Mouse (Mus musculus) forebrain, postnatal 0 days (tissue): Measurements from ENCODE around the gene Tbc1d2b. TPM values are rescaled to one million over a fixed set of nuclear protein-coding genes. Genes with fewer than 3 reads are reported as not detected.
A peak's percentile ranks its signal among the peaks of the same experiment; 100 is the strongest.

Source experiments
- ATAC-seq: fragments of 200-750 bp; cut with Nextera tagmentation; 2 replicates; pipeline ENCODE4 v1.8.0; 2017; ENCODE audit warnings: mild to moderate bottlenecking, moderate library complexity
- DNase-seq: peaks from one replicate; pipeline ENCODE4 v3.0.0-alpha.2; 2015
- H3K27ac ChIP-seq: fragments of 300-500 bp; sonication (generic); 2 replicates; pipeline ENCODE4 v1.5.1; 2014; ENCODE audit warnings: low read depth, mild to moderate bottlenecking, antibody characterized with exemption, low read length, moderate library complexity, mixed read lengths
- H3K27me3 ChIP-seq: fragments of 300-500 bp; sonication (generic); 2 replicates; pipeline ENCODE4 v1.6.1; 2014; ENCODE audit warnings: mild to moderate bottlenecking, low read length, mixed read lengths; ENCODE audit not compliant: insufficient read depth
- H3K36me3 ChIP-seq: fragments of 300-500 bp; sonication (generic); 2 replicates; pipeline ENCODE4 v1.6.1; 2014; ENCODE audit warnings: mild to moderate bottlenecking, moderate library complexity; ENCODE audit not compliant: insufficient read depth
- H3K4me1 ChIP-seq: fragments of 300-500 bp; sonication (generic); 2 replicates; pipeline ENCODE4 v1.6.1; 2014; ENCODE audit warnings: antibody characterized with exemption; ENCODE audit not compliant: insufficient read depth
- H3K4me2 ChIP-seq: fragments of 300-500 bp; sonication (generic); 2 replicates; pipeline ENCODE4 v1.6.1; 2014; ENCODE audit warnings: low read depth, mild to moderate bottlenecking, moderate library complexity
- H3K4me3 ChIP-seq: fragments of 300-500 bp; sonication (generic); 2 replicates; pipeline ENCODE4 v1.5.1; 2014; ENCODE audit warnings: low read depth, low read length, mixed read lengths
- H3K9ac ChIP-seq: fragments of 300-500 bp; sonication (generic); 2 replicates; pipeline ENCODE4 v1.6.1; 2014; ENCODE audit warnings: mild to moderate bottlenecking
- H3K9me3 ChIP-seq: fragments of 300-500 bp; sonication (generic); 2 replicates; pipeline ENCODE4 v1.6.1; 2016; ENCODE audit warnings: low read length
- CTCF ChIP-seq: sonication (generic); IDR thresholded peaks from 2 replicates; pipeline ENCODE4 v1.5.1; 2016; ENCODE audit warnings: antibody characterized with exemption, control low read depth, low read depth
- WGBS: fragments of 180-500 bp; shearing (Covaris S2); extraction: QIAGEN DNeasy Blood & Tissue Kit; methylation state at CpG from one replicate; pipeline ENCODE4 v1.1.7; 2014; 5-methylcytosine and 5-hydroxymethylcytosine counted together
- polyA plus RNA-seq: library from polyadenylated mRNA; unstranded; fragments of >200 nt; fragmentation: Nextera tagmentation; extraction: Ambion mirVana; gene quantifications from 2 replicates; pipeline ENCODE4 v1.2.1, GENCODE M21; 2015
- total RNA-seq: library from RNA; depleted of rRNA; stranded (reverse); fragments of >200 nt; gene quantifications from 2 replicates; pipeline ENCODE4 v1.2.3, GENCODE M21; 2014

Tbc1d2b gene
- total and polyA plus RNA-seq, 2 experiments from 2014 or later, result 4.0 to 16.7 TPM

DNA sequence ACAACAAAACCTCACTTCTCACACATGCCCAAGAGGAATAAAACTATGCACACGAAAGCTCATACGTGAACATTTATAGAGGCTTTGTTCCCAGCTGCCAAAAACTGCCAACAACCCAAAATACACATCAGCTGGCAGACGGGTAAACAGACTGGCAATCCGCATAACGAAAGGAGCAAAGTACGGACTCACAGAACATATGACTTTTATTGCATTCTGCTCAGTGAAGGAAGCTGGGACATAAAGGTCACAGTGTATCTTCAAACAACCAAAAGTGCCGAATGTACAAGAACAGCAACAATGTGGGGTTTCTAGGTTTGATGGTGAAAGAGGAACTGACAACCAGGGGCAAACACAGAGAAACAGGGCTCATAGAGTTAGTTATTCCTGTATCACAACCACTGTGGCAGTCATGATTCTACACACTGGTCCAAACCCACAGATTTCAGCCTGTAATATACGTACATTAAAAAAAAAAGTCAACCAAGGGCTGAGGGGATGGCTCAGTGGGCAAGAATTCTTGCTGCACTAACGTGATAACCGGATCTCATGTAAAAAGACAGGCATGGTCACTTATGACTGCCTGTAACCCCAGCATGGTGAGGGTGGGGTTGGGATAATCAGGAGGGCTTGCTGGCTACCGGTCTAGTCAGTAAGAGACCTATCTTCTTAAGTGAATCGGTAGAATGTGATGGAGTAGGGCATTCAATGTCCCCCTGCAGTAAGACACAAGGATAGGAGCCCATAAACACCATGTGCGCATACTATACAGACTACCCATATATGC lies 19.4 kb downstream of the Tbc1d2b start:
- 74% methylated on average over 13 of the region's 13 CpGs for WGBS
- no peaks in the 10 kb centered on the region for H3K4me1 ChIP-seq
- no peak overlapping the region for H3K4me2 ChIP-seq
- H3K27ac ChIP-seq, result no peak overlapping the region
- H3K4me3 ChIP-seq, result no peak overlapping the region
- H3K27me3 ChIP-seq, result no peaks in the 10 kb centered on the region
- H3K9me3 ChIP-seq, result no peaks in the 10 kb centered on the region
- H3K36me3 ChIP-seq, result peaks cover 10% of the 10 kb centered on the region
- ATAC-seq (peak; percentile 67), DNase-seq (peak; percentile 40)
- H3K9ac ChIP-seq, result no peak overlapping the region
- no peak for TF ChIP-seq CTCF

DNA sequence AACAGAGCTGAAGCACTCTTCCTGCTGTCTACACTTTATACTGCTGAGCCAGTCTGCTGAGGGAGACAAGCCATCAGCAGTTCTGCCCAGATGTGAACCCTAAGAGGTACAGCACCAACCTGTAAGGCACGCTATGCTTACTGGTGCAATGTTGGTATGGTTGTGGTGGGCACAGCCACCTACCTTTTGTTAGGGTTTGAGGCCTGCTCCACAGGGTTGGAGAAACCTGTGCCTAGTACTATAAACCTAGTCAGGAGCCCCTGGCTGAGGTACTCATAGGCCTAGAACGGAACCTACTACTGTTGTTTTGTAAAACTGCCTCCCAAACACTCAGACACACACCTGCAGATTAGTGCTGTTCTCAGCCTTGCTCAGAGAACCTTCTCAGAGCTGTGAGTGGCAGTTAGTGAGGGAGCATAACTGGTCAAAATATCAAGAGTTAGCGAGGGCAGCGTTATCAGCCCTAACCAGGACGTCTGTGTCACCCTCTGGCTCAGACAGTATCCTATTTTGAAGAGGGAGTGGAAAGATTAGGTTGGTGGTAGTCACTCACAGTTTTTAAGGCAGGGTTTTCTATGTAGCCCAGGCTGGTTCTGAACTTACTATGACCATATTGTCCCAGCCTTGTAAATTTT lies 20.3 kb downstream of the Tbc1d2b start:
- TF ChIP-seq CTCF, result no peak
- Histone ChIP-seq H3K4me2 (no peak overlapping the region), H3K4me1 (no peaks in the 10 kb centered on the region), H3K36me3 (peaks cover 10% of the 10 kb centered on the region), H3K9me3 (no peaks in the 10 kb centered on the region), H3K27ac (no peak overlapping the region), H3K27me3 (no peaks in the 10 kb centered on the region), H3K4me3 (no peak overlapping the region), H3K9ac (no peak overlapping the region)
- DNase-seq (no peak), ATAC-seq (no peak; the same call in 1 of the 2 replicates)
- 89% methylated on average over 5 of the region's 5 CpGs for WGBS

- Histone ChIP-seq H3K9me3 (no peaks in the 10 kb centered on the region), H3K36me3 (peaks cover 10% of the 10 kb centered on the region), H3K4me2 (no peak overlapping the region), H3K27ac (no peak overlapping the region), H3K9ac (no peak overlapping the region), H3K4me1 (no peaks in the 10 kb centered on the region), H3K27me3 (no peaks in the 10 kb centered on the region), H3K4me3 (no peak overlapping the region)
- TF ChIP-seq CTCF, result no peak
- DNase-seq (no peak), ATAC-seq (no peak)
- WGBS, result 90% methylated on average over 2 of the region's 2 CpGs
Measured at GRCm38 (mm10) chr9:90249036-90249435, 21.6 kb downstream of the Tbc1d2b start.

GRCm38 (mm10) chr9:90248326-90248725 lies 22.3 kb downstream of the Tbc1d2b start:
- Histone ChIP-seq H3K36me3 (peaks cover 10% of the 10 kb centered on the region), H3K4me2 (no peak overlapping the region), H3K4me3 (no peak overlapping the region), H3K9ac (no peak overlapping the region), H3K27me3 (no peaks in the 10 kb centered on the region), H3K9me3 (no peaks in the 10 kb centered on the region), H3K27ac (no peak overlapping the region), H3K4me1 (no peaks in the 10 kb centered on the region)
- 91% methylated on average over 7 of the region's 7 CpGs for WGBS
- TF ChIP-seq CTCF, result no peak
- ATAC-seq (no peak), DNase-seq (no peak)

DNA sequence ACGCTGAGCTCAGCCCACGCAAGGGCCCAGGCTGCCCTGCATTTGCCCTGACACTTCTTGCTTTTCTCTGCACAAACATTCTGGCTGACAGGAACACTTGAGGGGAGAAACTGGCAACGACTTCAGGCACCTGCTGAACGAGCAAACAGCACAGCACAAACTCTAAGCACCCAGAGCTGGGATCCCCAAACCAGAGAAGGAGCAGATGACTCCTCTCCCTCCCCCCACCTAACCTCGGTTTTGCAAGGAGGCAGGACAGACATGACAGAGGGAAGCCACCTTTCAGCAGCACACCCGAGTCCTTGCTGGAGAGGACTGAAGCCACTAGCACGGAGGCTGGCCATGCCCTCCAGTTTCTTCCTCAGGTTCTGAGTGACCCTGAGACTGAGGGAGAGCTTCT lies 23.3 kb downstream of the Tbc1d2b start:
- Histone ChIP-seq H3K9ac (no peak overlapping the region), H3K36me3 (peaks cover 10% of the 10 kb centered on the region), H3K4me1 (no peaks in the 10 kb centered on the region), H3K27ac (no peak overlapping the region), H3K27me3 (no peaks in the 10 kb centered on the region), H3K4me2 (no peak overlapping the region), H3K9me3 (no peaks in the 10 kb centered on the region), H3K4me3 (no peak overlapping the region)
- ATAC-seq (no peak), DNase-seq (no peak)
- 80% methylated on average over 7 of the region's 7 CpGs for WGBS
- TF ChIP-seq CTCF, result no peak

- no peaks in the 10 kb centered on the region for H3K27me3 ChIP-seq
- no peak overlapping the region for H3K9ac ChIP-seq
- TF ChIP-seq CTCF, result no peak
- no peaks in the 10 kb centered on the region for H3K4me1 ChIP-seq
- DNase-seq (no peak), ATAC-seq (no peak)
- H3K27ac ChIP-seq, result no peak overlapping the region
- peaks cover 12% of the 10 kb centered on the region for H3K36me3 ChIP-seq
- H3K9me3 ChIP-seq, result no peaks in the 10 kb centered on the region
- no peak overlapping the region for H3K4me3 ChIP-seq
- no peak overlapping the region for H3K4me2 ChIP-seq
- 93% methylated on average over 5 of the region's 5 CpGs for whole genome bisulfite sequencing
Measured at GRCm38 (mm10) chr9:90245781-90246180, 24.8 kb downstream of the Tbc1d2b start.

DNA sequence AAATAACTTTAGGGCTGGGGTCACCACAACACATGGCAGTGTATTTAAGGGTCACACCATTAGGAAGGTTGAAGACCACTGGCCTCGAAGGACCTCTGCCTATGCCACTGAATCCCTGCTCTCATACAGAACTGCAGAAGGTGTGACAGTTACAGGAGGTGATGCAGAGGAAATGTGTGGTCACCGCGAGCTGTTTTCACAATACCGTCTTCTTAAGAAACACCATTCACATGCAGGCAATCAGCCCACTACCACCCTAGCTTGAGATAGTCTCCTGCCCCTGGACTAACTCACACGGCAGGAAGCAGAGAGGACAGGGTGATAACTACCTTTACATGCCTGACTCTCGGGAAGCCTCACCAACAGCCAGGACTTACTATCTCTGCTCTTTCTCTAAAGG lies 25.4 kb downstream of the Tbc1d2b start:
- 97% methylated on average over 6 of the region's 6 CpGs for WGBS
- Histone ChIP-seq H3K36me3 (peaks cover 14% of the 10 kb centered on the region), H3K4me2 (no peak overlapping the region), H3K27ac (no peak overlapping the region), H3K27me3 (no peaks in the 10 kb centered on the region), H3K9me3 (no peaks in the 10 kb centered on the region), H3K4me1 (no peaks in the 10 kb centered on the region), H3K9ac (no peak overlapping the region), H3K4me3 (no peak overlapping the region)
- DNase-seq (no peak), ATAC-seq (no peak)
- no peak for TF ChIP-seq CTCF
